Mouse (Mus musculus) kidney, postnatal 0 days (tissue): ENCODE data around the gene Itgb6. TPM values are rescaled to one million over a fixed set of nuclear protein-coding genes. Genes with fewer than 3 reads are reported as not detected.

Experiments
- ATAC-seq: fragments of 200-750 bp; cut with Nextera tagmentation; replicated peaks from 2 replicates; pipeline ENCODE4 v1.8.0; 2017; ENCODE audit warnings: low read depth, moderate number of reproducible peaks, moderate TSS enrichment, moderate library complexity; ENCODE audit not compliant: low FRiP score
- DNase-seq: peaks from one replicate; pipeline ENCODE4 v3.0.0-alpha.2; 2016; ENCODE audit warnings: low spot score
- H3K27ac ChIP-seq: fragments of 300-500 bp; sonication (generic); 2 replicates; pipeline ENCODE4 v1.5.1; 2014; ENCODE audit warnings: mild to moderate bottlenecking
- H3K27me3 ChIP-seq: fragments of 300-500 bp; sonication (generic); 2 replicates; pipeline ENCODE4 v1.6.1; 2014; ENCODE audit warnings: low read length, mixed read lengths; ENCODE audit not compliant: insufficient read depth
- H3K36me3 ChIP-seq: fragments of 300-500 bp; sonication (generic); 2 replicates; pipeline ENCODE4 v1.6.1; 2014; ENCODE audit warnings: low read length, mixed read lengths; ENCODE audit not compliant: insufficient read depth
- H3K4me1 ChIP-seq: fragments of 300-500 bp; sonication (generic); replicated peaks from 2 replicates; pipeline ENCODE4 v1.6.1; 2014; ENCODE audit warnings: antibody characterized with exemption, low read length, mixed read lengths; ENCODE audit not compliant: insufficient read depth
- H3K4me2 ChIP-seq: fragments of 300-500 bp; sonication (generic); 2 replicates; pipeline ENCODE4 v1.6.1; 2014; ENCODE audit warnings: mild to moderate bottlenecking, low read length, moderate library complexity, mixed read lengths
- H3K4me3 ChIP-seq: fragments of 300-500 bp; sonication (generic); replicated peaks from 2 replicates; pipeline ENCODE4 v1.5.1; 2014; ENCODE audit warnings: low read depth, low read length
- H3K9ac ChIP-seq: fragments of 300-500 bp; sonication (generic); 2 replicates; pipeline ENCODE4 v1.6.1; 2014; ENCODE audit warnings: low read depth, low read length
- H3K9me3 ChIP-seq: fragments of 300-500 bp; sonication (generic); replicated peaks from 2 replicates; pipeline ENCODE4 v1.6.1; 2016; ENCODE audit warnings: low read length, inconsistent platforms, mixed read lengths
- CTCF ChIP-seq: IDR thresholded peaks from 2 replicates; pipeline ENCODE4 v1.5.1; 2016; ENCODE audit warnings: antibody characterized with exemption, low read depth, mild to moderate bottlenecking, moderate library complexity
- WGBS: fragments of 180-500 bp; shearing (Covaris S2); extraction: QIAGEN DNeasy Blood & Tissue Kit; methylation state at CpG from one replicate; pipeline ENCODE4 v1.1.7; 2014; 5-methylcytosine and 5-hydroxymethylcytosine counted together
- polyA plus RNA-seq: library from polyadenylated mRNA; unstranded; fragments of >200 nt; fragmentation: Nextera tagmentation; extraction: Ambion mirVana; gene quantifications from 2 replicates; pipeline ENCODE4 v1.2.1, GENCODE M21; 2015

Itgb6 gene
- polyA plus RNA-seq, 1 experiment from 2014 or later, result 28.8 TPM

DNA sequence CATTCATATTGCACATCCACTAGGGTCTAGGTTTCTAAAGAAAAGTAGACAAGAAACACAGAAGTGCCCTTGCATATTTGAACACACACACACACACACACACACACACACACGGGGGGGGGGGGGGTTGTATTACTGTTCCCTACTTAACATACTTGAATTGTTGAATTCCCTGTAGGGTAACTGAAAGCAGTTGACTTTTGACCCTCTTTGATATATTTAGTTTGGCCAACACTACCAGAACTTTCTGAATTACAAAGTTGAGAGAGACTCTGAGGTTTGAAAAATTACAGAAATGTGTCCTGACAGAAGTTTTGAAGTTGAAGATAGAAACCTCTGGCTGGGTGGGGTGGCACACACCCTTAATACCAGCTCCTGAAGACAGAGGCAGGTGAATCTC lies 32.2 kb downstream of the Itgb6 start:
- Histone ChIP-seq H3K9me3 (no peaks in the 10 kb centered on the region), H3K36me3 (no peaks in the 10 kb centered on the region), H3K27me3 (no peaks in the 10 kb centered on the region), H3K4me1 (0 out of 2 replicates have a peak, but pooled peaks cover 10% of the 10 kb centered on the region), H3K27ac (no peak overlapping the region), H3K9ac (no peak overlapping the region), H3K4me3 (no peak overlapping the region), H3K4me2 (no peak overlapping the region)
- no peak for TF ChIP-seq CTCF
- ATAC-seq (no peak), DNase-seq (no peak)
- 45% methylated on average over 1 of the region's 1 CpGs for WGBS

DNA sequence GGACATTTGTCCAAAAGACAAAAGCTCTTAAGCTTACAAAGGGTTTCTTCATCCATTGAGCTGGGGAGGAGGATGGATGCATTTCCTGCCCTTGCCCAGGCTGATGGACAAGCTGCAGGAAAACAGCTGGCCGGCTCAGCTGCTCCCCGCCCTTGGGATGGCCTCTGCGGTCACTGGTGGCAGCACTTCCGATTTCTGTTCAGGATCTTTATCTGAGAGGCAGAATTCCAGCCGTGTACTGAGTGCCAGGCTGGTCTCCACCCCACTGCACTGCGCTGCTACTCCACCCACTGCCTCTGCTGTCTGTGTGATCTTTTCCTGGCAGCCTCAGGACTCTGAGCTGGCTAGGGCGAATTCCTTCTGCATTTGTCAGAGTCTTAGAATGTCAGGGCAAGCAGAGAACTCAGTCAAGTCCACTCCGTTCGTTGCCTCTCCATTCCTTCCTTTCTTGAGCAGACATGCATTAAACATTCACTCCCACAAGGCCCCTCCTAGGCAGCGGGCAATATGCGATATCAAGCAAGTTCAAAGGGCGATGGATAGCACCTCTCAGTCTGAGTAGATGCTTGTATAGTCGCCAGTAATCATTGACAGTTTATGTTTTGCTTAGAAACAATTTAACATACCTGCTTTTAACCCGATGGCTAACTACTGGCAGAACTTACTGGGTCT lies 33.4 kb downstream of the Itgb6 start:
- Histone ChIP-seq H3K4me3 (no peak overlapping the region), H3K4me2 (peak overlapping the region; percentile 14; the same call in 1 of the 2 replicates), H3K36me3 (no peaks in the 10 kb centered on the region), H3K9ac (no peak overlapping the region), H3K27me3 (no peaks in the 10 kb centered on the region), H3K4me1 (0 out of 2 replicates have a peak, but pooled peaks cover 9% of the 10 kb centered on the region), H3K27ac (peak overlapping the region; percentile 47; the same call in 1 of the 2 replicates), H3K9me3 (no peaks in the 10 kb centered on the region)
- 24% methylated on average over 14 of the region's 14 CpGs for WGBS
- DNase-seq (peak; percentile 74), ATAC-seq (peak; percentile 92)
- TF ChIP-seq CTCF, result no peak

DNA sequence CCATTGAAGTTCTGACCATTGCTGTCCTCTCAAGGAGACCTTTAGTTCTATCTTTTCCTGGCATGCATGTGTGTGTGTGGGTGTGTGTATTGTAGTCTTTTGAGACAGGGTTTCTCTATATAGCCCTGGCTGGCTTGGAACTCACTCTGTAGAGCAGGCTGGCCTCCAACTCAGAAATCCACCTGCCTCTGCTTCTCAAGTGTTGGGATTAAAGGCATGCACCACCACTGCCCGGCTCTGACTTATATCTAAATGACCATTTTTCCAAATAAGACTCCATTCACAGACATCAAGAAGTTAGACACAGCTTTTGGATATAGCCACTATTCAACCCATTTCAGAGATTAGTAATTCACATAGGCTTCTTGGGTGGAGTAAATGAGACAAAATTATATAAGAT lies 34.3 kb downstream of the Itgb6 start:
- Histone ChIP-seq H3K27me3 (no peaks in the 10 kb centered on the region), H3K4me3 (no peak overlapping the region), H3K36me3 (no peaks in the 10 kb centered on the region), H3K9ac (no peak overlapping the region), H3K4me1 (0 out of 2 replicates have a peak, but pooled peaks cover 4% of the 10 kb centered on the region), H3K4me2 (no peak overlapping the region), H3K27ac (no peak overlapping the region), H3K9me3 (no peaks in the 10 kb centered on the region)
- DNase-seq (no peak), ATAC-seq (no peak)
- no peak for TF ChIP-seq CTCF
- 93% methylated on average over 1 of the region's 1 CpGs for WGBS

DNA sequence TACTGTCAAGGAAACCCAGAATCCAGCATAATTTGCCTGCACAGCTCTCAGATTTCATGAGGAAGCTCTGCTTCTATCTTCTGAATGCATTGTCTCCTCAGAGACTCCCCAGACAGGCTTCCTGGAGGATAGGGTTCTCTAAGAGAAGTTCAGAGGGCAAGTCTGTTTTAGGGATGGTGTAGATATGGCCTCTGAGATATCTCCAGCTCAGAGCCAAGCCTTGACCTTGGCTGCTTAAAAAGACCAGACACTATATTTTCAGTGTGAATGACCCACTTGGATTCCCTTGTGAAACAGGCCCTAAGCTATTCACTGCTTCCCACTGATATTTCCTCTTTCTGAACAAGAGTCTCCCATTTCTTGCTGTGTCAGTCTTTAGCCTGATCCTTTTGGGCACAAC lies 36.5 kb downstream of the Itgb6 start:
- no peak for TF ChIP-seq CTCF
- no peaks in the 10 kb centered on the region for H3K36me3 ChIP-seq
- no peak for DNase-seq

DNA sequence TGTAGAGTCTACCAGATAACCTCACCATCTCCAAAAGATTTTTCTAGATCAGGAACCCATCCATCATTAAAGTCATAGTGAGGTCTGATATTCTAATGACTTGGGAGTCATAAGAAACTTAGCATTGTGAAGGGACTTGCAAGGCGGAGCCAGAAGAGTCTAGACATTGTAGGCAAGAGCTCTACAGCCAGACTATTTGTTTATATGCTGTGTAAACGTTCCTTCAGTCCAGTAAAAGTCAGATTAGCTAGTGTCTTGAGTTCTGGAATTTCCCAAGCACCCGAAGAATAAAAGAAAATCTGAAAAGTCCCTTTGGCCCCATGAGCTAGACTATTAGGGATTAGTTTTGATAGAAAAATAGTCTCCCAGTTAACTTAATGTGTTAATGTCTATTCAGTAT lies 38.3 kb downstream of the Itgb6 start:
- H3K27ac ChIP-seq, result no peak overlapping the region
- ATAC-seq, result no peak
- H3K36me3 ChIP-seq, result no peaks in the 10 kb centered on the region
- no peak overlapping the region for H3K9ac ChIP-seq
- no peaks in the 10 kb centered on the region for H3K9me3 ChIP-seq
- no peak overlapping the region for H3K4me2 ChIP-seq
- no peaks in the 10 kb centered on the region for H3K27me3 ChIP-seq
- TF ChIP-seq CTCF, result no peak
- no peaks in the 10 kb centered on the region for H3K4me1 ChIP-seq
- no peak overlapping the region for H3K4me3 ChIP-seq
- WGBS, result 84% methylated on average over 3 of the region's 3 CpGs
- DNase-seq, result no peak

More for the DNA sequence above, 36.5 kb downstream of the Itgb6 start:
- H3K4me1 ChIP-seq, result no peaks in the 10 kb centered on the region
- H3K4me3 ChIP-seq, result no peak overlapping the region
- H3K9ac ChIP-seq, result no peak overlapping the region
- no peaks in the 10 kb centered on the region for H3K9me3 ChIP-seq
- H3K4me2 ChIP-seq, result no peak overlapping the region
- no peak for ATAC-seq
- no peaks in the 10 kb centered on the region for H3K27me3 ChIP-seq
- no peak overlapping the region for H3K27ac ChIP-seq

DNA sequence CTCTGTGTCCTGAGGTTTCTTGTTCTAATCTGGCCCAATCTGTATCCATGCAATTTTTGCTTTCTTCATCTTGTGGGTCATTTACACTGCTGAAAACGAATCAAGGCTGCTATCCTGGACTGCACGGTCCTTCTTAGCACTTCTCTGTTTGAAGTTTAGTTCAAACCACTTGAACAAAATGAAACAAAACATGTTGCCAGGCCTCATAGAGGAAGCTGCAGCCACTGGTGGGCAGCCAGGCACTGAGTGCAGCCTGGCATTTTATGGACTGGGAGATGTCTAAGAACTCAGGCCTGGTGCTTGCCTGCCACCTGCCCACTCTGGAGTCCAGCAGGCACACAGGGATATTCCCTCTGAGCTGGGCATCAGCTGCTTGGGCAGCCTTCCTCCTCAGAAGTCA lies 39.9 kb downstream of the Itgb6 start:
- Histone ChIP-seq H3K4me1 (no peaks in the 10 kb centered on the region), H3K9me3 (no peaks in the 10 kb centered on the region), H3K27me3 (no peaks in the 10 kb centered on the region), H3K4me2 (no peak overlapping the region), H3K9ac (no peak overlapping the region), H3K36me3 (no peaks in the 10 kb centered on the region), H3K27ac (no peak overlapping the region), H3K4me3 (no peak overlapping the region)
- 80% methylated on average over 2 of the region's 2 CpGs for WGBS
- DNase-seq (no peak), ATAC-seq (no peak)
- TF ChIP-seq CTCF, result no peak

DNA sequence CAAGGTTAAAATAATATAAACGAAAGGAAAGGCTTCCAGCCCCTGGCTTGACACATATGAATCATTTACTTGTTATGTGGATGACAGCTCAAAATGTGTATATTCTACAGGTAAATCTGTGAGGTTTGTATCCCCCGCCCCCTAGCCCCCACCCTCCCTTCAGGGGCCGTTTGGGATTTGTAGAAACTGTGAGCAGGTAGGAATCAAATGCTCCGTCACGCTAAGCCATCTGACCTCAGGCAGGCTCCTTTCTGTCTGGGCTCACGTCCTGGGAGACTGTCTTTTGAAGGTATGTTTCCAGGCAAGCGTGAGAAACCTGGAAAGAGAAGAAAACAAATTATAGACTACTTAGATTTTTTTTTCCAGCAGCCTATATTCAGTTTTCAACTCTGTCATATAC lies 48.0 kb downstream of the Itgb6 start:
- Histone ChIP-seq H3K4me1 (no peaks in the 10 kb centered on the region), H3K9ac (no peak overlapping the region), H3K36me3 (no peaks in the 10 kb centered on the region), H3K27ac (no peak overlapping the region), H3K4me2 (no peak overlapping the region), H3K27me3 (no peaks in the 10 kb centered on the region), H3K9me3 (no peaks in the 10 kb centered on the region), H3K4me3 (no peak overlapping the region)
- ATAC-seq (no peak; the same call in 1 of the 2 replicates), DNase-seq (no peak)
- WGBS, result 37% methylated on average over 7 of the region's 7 CpGs
- TF ChIP-seq CTCF, result no peak
